Mouse (Mus musculus) ES-Bruce4 (cell line): Measurements from ENCODE around the gene Theg.

Experiments used
- CTCF ChIP-seq: IDR thresholded peaks from one replicate; pipeline ENCODE4 v1.8.1; 2011; ENCODE audit warnings: low read depth, low read length
- EP300 ChIP-seq: IDR thresholded peaks from 2 replicates; pipeline ENCODE4 v1.6.1; 2011; ENCODE audit warnings: low read depth, low read length; ENCODE audit not compliant: insufficient read depth
- POLR2A ChIP-seq: IDR thresholded peaks from one replicate; pipeline ENCODE4 v1.8.1; 2011; ENCODE audit warnings: low read length; ENCODE audit not compliant: insufficient read depth

- TF ChIP-seq CTCF (no peak), EP300 (no peak), POLR2A (no peak)
Measured at GRCm38 (mm10) chr10:79586243-79586642, 888 bp downstream of the Theg start.
